Mouse (Mus musculus) forebrain, embryonic 13.5 days (tissue): ENCODE data around the gene Gm13199. TPM values are rescaled to one million over a fixed set of nuclear protein-coding genes. Genes with fewer than 3 reads are reported as not detected.

Source experiments
- ATAC-seq: fragments of 200-750 bp; cut with Nextera tagmentation; 2 replicates; pipeline ENCODE4 v1.8.0; 2017
- H3K27ac ChIP-seq: fragments of 300-500 bp; sonication (generic); 2 replicates; pipeline ENCODE4 v1.5.1; 2015; ENCODE audit warnings: inconsistent platforms, mild to moderate bottlenecking, moderate library complexity
- H3K27me3 ChIP-seq: fragments of 300-500 bp; sonication (generic); 2 replicates; pipeline ENCODE4 v1.6.1; 2015; ENCODE audit warnings: mild to moderate bottlenecking, inconsistent platforms
- H3K36me3 ChIP-seq: fragments of 300-500 bp; sonication (generic); 2 replicates; pipeline ENCODE4 v1.6.1; 2015; ENCODE audit warnings: mild to moderate bottlenecking, inconsistent platforms; ENCODE audit not compliant: poor library complexity, severe bottlenecking
- H3K4me1 ChIP-seq: fragments of 300-500 bp; sonication (generic); 2 replicates; pipeline ENCODE4 v1.6.1; 2015; ENCODE audit warnings: inconsistent platforms
- H3K4me2 ChIP-seq: fragments of 300-500 bp; sonication (generic); 2 replicates; pipeline ENCODE4 v1.6.1; 2015; ENCODE audit warnings: inconsistent platforms, mild to moderate bottlenecking, moderate library complexity
- H3K4me3 ChIP-seq: fragments of 300-500 bp; sonication (generic); 2 replicates; pipeline ENCODE4 v1.5.1; 2015; ENCODE audit warnings: mild to moderate bottlenecking, inconsistent platforms
- H3K9ac ChIP-seq: fragments of 300-500 bp; sonication (generic); 2 replicates; pipeline ENCODE4 v1.6.1; 2015; ENCODE audit warnings: mild to moderate bottlenecking, inconsistent platforms
- H3K9me3 ChIP-seq: fragments of 300-500 bp; sonication (generic); replicated peaks from 2 replicates; pipeline ENCODE4 v1.6.1; 2016; ENCODE audit warnings: inconsistent platforms
- WGBS: fragments of 180-500 bp; shearing (Covaris S2); methylation state at CpG from one replicate; pipeline ENCODE4 v1.1.7; 2015; 5-methylcytosine and 5-hydroxymethylcytosine counted together
- polyA plus RNA-seq: library from polyadenylated mRNA; unstranded; fragments of >200 nt; fragmentation: Nextera tagmentation; extraction: Ambion mirVana; gene quantifications from 2 replicates; pipeline ENCODE4 v1.2.1, GENCODE M21; 2015

Gm13199 gene
- 2.0 and 2.3 TPM in 2 replicates for polyA plus RNA-seq

GRCm38 (mm10) chr2:5862834-5863233 lies at the start of gene Gm13199:
TSS of gene Gm13199 (minus strand) at chr2:5862934.
- Histone ChIP-seq H3K36me3 (peaks cover 73% of the 10 kb centered on the region), H3K9ac (no peak within 1 kb of the TSS), H3K4me3 (no peak within 1 kb of the TSS), H3K27ac (no peak within 1 kb of the TSS), H3K9me3 (no peaks in the 10 kb centered on the region), H3K27me3 (no peaks in the 10 kb centered on the region), H3K4me1 (no peaks in the 10 kb centered on the region), H3K4me2 (no peak within 1 kb of the TSS)
- 95% methylated on average over 3 of the region's 3 CpGs for WGBS
- ATAC-seq, result no peak

GRCm38 (mm10) chr2:5911282-5911965 lies 48.7 kb upstream of the Gm13199 start:
- H3K36me3 ChIP-seq, result no peaks in the 10 kb centered on the region
- H3K4me3 ChIP-seq, result no peak overlapping the region
- 72% methylated on average over 16 of the region's 16 CpGs for WGBS
- no peak overlapping the region for H3K4me2 ChIP-seq
- no peaks in the 10 kb centered on the region for H3K9me3 ChIP-seq
- H3K27me3 ChIP-seq, result no peaks in the 10 kb centered on the region
- 0 out of 2 replicates have a peak, but pooled peaks cover 2% of the 10 kb centered on the region for H3K4me1 ChIP-seq
- H3K9ac ChIP-seq, result no peak overlapping the region
- H3K27ac ChIP-seq, result no peak overlapping the region; the same call in 1 of the 2 replicates
- ATAC-seq, result peak; percentile 51; the same call in 1 of the 2 replicates

GRCm38 (mm10) chr2:5906625-5907024 lies 43.9 kb upstream of the Gm13199 start:
- Histone ChIP-seq H3K36me3 (peaks cover 7% of the 10 kb centered on the region; the same call in 1 of the 2 replicates), H3K4me1 (0 out of 2 replicates have a peak, but pooled peaks cover 3% of the 10 kb centered on the region), H3K27me3 (no peaks in the 10 kb centered on the region), H3K27ac (no peak overlapping the region; the same call in 1 of the 2 replicates), H3K4me3 (no peak overlapping the region), H3K4me2 (no peak overlapping the region), H3K9me3 (no peaks in the 10 kb centered on the region), H3K9ac (no peak overlapping the region)
- WGBS, result 41% methylated on average over 3 of the region's 3 CpGs
- 0 out of 2 replicates have a peak, but pooled peaks have one; percentile 27 for ATAC-seq

GRCm38 (mm10) chr2:5906092-5906491 lies 43.4 kb upstream of the Gm13199 start:
- Histone ChIP-seq H3K27ac (peak overlapping the region; percentile 53; the same call in 1 of the 2 replicates), H3K9me3 (no peaks in the 10 kb centered on the region), H3K4me2 (no peak overlapping the region), H3K4me1 (0 out of 2 replicates have a peak, but pooled peaks cover 3% of the 10 kb centered on the region), H3K4me3 (no peak overlapping the region), H3K36me3 (peaks cover 7% of the 10 kb centered on the region; the same call in 1 of the 2 replicates), H3K9ac (no peak overlapping the region), H3K27me3 (no peaks in the 10 kb centered on the region)
- WGBS, result 40% methylated on average over 5 of the region's 5 CpGs
- ATAC-seq, result peak; percentile 68

GRCm38 (mm10) chr2:5900145-5900544 lies 37.4 kb upstream of the Gm13199 start:
- ATAC-seq, result no peak
- Histone ChIP-seq H3K4me3 (no peak overlapping the region), H3K27ac (no peak overlapping the region), H3K9me3 (no peaks in the 10 kb centered on the region), H3K27me3 (no peaks in the 10 kb centered on the region), H3K9ac (no peak overlapping the region), H3K4me1 (no peaks in the 10 kb centered on the region), H3K4me2 (no peak overlapping the region), H3K36me3 (peaks cover 7% of the 10 kb centered on the region; the same call in 1 of the 2 replicates)
- 45% methylated on average over 5 of the region's 5 CpGs for WGBS

- H3K4me1 ChIP-seq, result peaks cover 12% of the 10 kb centered on the region
- H3K36me3 ChIP-seq, result peaks cover 20% of the 10 kb centered on the region
- peak; percentile 99 for ATAC-seq
- peak within 1 kb of the TSS; percentile 94 for H3K9ac ChIP-seq
- peak within 1 kb of the TSS; percentile 87 for H3K4me3 ChIP-seq
- no peaks in the 10 kb centered on the region for H3K9me3 ChIP-seq
- H3K27me3 ChIP-seq, result no peaks in the 10 kb centered on the region
- under 1% methylated on average over 62 of the region's 62 CpGs for WGBS
- peak within 1 kb of the TSS; percentile 68 for H3K4me2 ChIP-seq
- peak within 1 kb of the TSS; percentile 72; the same call in 1 of the 2 replicates for H3K27ac ChIP-seq
These were observed 32.3 kb upstream of the Gm13199 start, which contains the start of gene Sec61a2 for GRCm38 (mm10) chr2:5894843-5895570. TSS of gene Sec61a2 (minus strand) at chr2:5895432.

GRCm38 (mm10) chr2:5894296-5894695 lies 31.6 kb upstream of the Gm13199 start:
- peaks cover 12% of the 10 kb centered on the region for H3K4me1 ChIP-seq
- no peaks in the 10 kb centered on the region for H3K27me3 ChIP-seq
- H3K36me3 ChIP-seq, result peaks cover 20% of the 10 kb centered on the region
- no peaks in the 10 kb centered on the region for H3K9me3 ChIP-seq
- H3K4me3 ChIP-seq, result peak overlapping the region; percentile 87
- WGBS, result 50% methylated on average over 11 of the region's 11 CpGs
- H3K4me2 ChIP-seq, result peak overlapping the region; percentile 68
- no peak for ATAC-seq
- peak overlapping the region; percentile 94 for H3K9ac ChIP-seq
- H3K27ac ChIP-seq, result 0 out of 2 replicates have a peak overlapping the region, but pooled peaks have one; percentile 7

- H3K27me3 ChIP-seq, result no peaks in the 10 kb centered on the region
- no peaks in the 10 kb centered on the region for H3K9me3 ChIP-seq
- no peak overlapping the region for H3K27ac ChIP-seq
- no peak for ATAC-seq
- peaks cover 60% of the 10 kb centered on the region for H3K36me3 ChIP-seq
- peaks cover 11% of the 10 kb centered on the region for H3K4me1 ChIP-seq
- no peak overlapping the region for H3K4me3 ChIP-seq
- WGBS, result 80% methylated on average over 2 of the region's 2 CpGs
- no peak overlapping the region for H3K9ac ChIP-seq
- no peak overlapping the region for H3K4me2 ChIP-seq
These were observed 26.7 kb upstream of the Gm13199 start for GRCm38 (mm10) chr2:5889412-5889811.

- H3K4me3 ChIP-seq, result no peak overlapping the region
- H3K9ac ChIP-seq, result no peak overlapping the region
- no peaks in the 10 kb centered on the region for H3K9me3 ChIP-seq
- peaks cover 7% of the 10 kb centered on the region for H3K4me1 ChIP-seq
- no peak for ATAC-seq
- H3K36me3 ChIP-seq, result peaks cover 63% of the 10 kb centered on the region
- no peak overlapping the region for H3K4me2 ChIP-seq
- H3K27ac ChIP-seq, result no peak overlapping the region
- 89% methylated on average over 5 of the region's 5 CpGs for WGBS
- H3K27me3 ChIP-seq, result no peaks in the 10 kb centered on the region
These were observed 26.1 kb upstream of the Gm13199 start for GRCm38 (mm10) chr2:5888865-5889264.

GRCm38 (mm10) chr2:5877446-5877845 lies 14.7 kb upstream of the Gm13199 start:
- H3K4me1 ChIP-seq, result no peaks in the 10 kb centered on the region
- no peak overlapping the region for H3K4me3 ChIP-seq
- peaks cover 78% of the 10 kb centered on the region for H3K36me3 ChIP-seq
- no peak overlapping the region for H3K9ac ChIP-seq
- no peak for ATAC-seq
- no peaks in the 10 kb centered on the region for H3K9me3 ChIP-seq
- 78% methylated on average over 3 of the region's 3 CpGs for WGBS
- no peaks in the 10 kb centered on the region for H3K27me3 ChIP-seq
- H3K4me2 ChIP-seq, result no peak overlapping the region
- H3K27ac ChIP-seq, result no peak overlapping the region

GRCm38 (mm10) chr2:5869746-5870145 lies 7.0 kb upstream of the Gm13199 start:
- Histone ChIP-seq H3K4me2 (no peak overlapping the region), H3K9me3 (no peaks in the 10 kb centered on the region), H3K27me3 (no peaks in the 10 kb centered on the region), H3K27ac (no peak overlapping the region), H3K4me1 (no peaks in the 10 kb centered on the region), H3K4me3 (no peak overlapping the region), H3K9ac (no peak overlapping the region), H3K36me3 (peaks cover 72% of the 10 kb centered on the region)
- WGBS, result 91% methylated on average over 5 of the region's 5 CpGs
- no peak for ATAC-seq

- H3K9ac ChIP-seq, result no peak overlapping the region
- H3K9me3 ChIP-seq, result no peaks in the 10 kb centered on the region
- H3K27me3 ChIP-seq, result no peaks in the 10 kb centered on the region
- H3K4me2 ChIP-seq, result no peak overlapping the region
- no peaks in the 10 kb centered on the region for H3K4me1 ChIP-seq
- no peak overlapping the region for H3K4me3 ChIP-seq
- H3K27ac ChIP-seq, result no peak overlapping the region
- 85% methylated on average over 2 of the region's 2 CpGs for WGBS
- peaks cover 67% of the 10 kb centered on the region for H3K36me3 ChIP-seq
- ATAC-seq, result no peak
These were observed 4.9 kb upstream of the Gm13199 start for GRCm38 (mm10) chr2:5867681-5868080.
